Mouse (Mus musculus) limb, embryonic 10.5 days (tissue): ENCODE data around the gene Vapa. TPM values are rescaled to one million over a fixed set of nuclear protein-coding genes. Genes with fewer than 3 reads are reported as not detected.

Experiments used
- DNase-seq: peaks from one replicate; pipeline ENCODE4 v3.0.0-alpha.2; 2017; ENCODE audit warnings: low spot score
- H3K27ac ChIP-seq: fragments of 300-500 bp; sonication (generic); 2 replicates; pipeline ENCODE4 v1.5.1; 2016; ENCODE audit warnings: mild to moderate bottlenecking
- H3K27me3 ChIP-seq: fragments of 300-500 bp; sonication (generic); 2 replicates; pipeline ENCODE4 v1.6.1; 2016; ENCODE audit warnings: low read depth, mild to moderate bottlenecking; ENCODE audit not compliant: poor library complexity, severe bottlenecking
- H3K36me3 ChIP-seq: fragments of 300-500 bp; sonication (generic); 2 replicates; pipeline ENCODE4 v1.6.1; 2016; ENCODE audit warnings: mild to moderate bottlenecking, moderate library complexity
- H3K4me1 ChIP-seq: fragments of 300-500 bp; sonication (generic); 2 replicates; pipeline ENCODE4 v1.6.1; 2016
- H3K4me3 ChIP-seq: fragments of 300-500 bp; sonication (generic); 2 replicates; pipeline ENCODE4 v1.5.1; 2016; ENCODE audit warnings: mild to moderate bottlenecking, moderate library complexity
- H3K9me3 ChIP-seq: fragments of 300-500 bp; sonication (generic); replicated peaks from 2 replicates; pipeline ENCODE4 v1.6.1; 2016; ENCODE audit warnings: mild to moderate bottlenecking
- WGBS: fragments of 180-500 bp; shearing (Covaris S2); methylation state at CpG from one replicate; pipeline ENCODE4 v1.1.7; 2016; 5-methylcytosine and 5-hydroxymethylcytosine counted together
- polyA plus RNA-seq: library from polyadenylated mRNA; unstranded; fragments of >200 nt; fragmentation: Nextera tagmentation; extraction: Ambion mirVana; gene quantifications from 2 replicates; pipeline ENCODE4 v1.2.1, GENCODE M21; 2016

Vapa gene
- 165 TPM in 2 replicates for polyA plus RNA-seq

- Histone ChIP-seq H3K36me3 (peaks cover 5% of the 10 kb centered on the region), H3K9me3 (no peaks in the 10 kb centered on the region), H3K27me3 (no peaks in the 10 kb centered on the region), H3K4me3 (peak within 1 kb of the TSS; percentile 98), H3K4me1 (peaks cover 19% of the 10 kb centered on the region), H3K27ac (peak within 1 kb of the TSS; percentile 98)
- WGBS: under 1% methylated on average over 84 of the region's 85 CpGs
- peak; percentile 99 for DNase-seq
Observed at GRCm38 (mm10) chr17:65613463-65614412, at the start of gene Vapa. Gene Vapa, minus strand, starts transcription at chr17:65613555.

DNA sequence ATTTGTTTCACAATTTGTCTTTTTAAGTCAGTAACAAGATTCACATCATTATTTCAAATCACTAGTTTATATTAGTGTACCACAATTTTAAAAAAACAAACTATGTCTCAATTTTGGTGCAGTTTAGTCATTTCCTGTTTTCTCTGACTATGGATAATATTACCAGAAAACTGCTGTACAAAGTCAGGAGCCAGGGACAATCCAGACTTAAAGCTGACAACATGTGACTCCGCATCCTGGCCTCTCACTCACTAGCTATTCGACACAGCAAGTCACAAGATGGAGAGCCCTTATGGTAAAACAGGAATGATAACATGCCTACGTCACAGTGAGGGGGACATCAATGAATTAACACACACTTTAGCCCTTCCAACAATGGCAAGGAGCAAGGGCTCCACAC is 49.3 kb upstream of the Vapa start:
- peaks cover 10% of the 10 kb centered on the region; the same call in 1 of the 2 replicates for H3K4me1 ChIP-seq
- no peaks in the 10 kb centered on the region for H3K9me3 ChIP-seq
- DNase-seq: no peak
- H3K27me3 ChIP-seq: no peaks in the 10 kb centered on the region
- WGBS: 90% methylated on average over 3 of the region's 3 CpGs
- H3K36me3 ChIP-seq: no peaks in the 10 kb centered on the region
- no peak overlapping the region for H3K4me3 ChIP-seq
- no peak overlapping the region for H3K27ac ChIP-seq

DNA sequence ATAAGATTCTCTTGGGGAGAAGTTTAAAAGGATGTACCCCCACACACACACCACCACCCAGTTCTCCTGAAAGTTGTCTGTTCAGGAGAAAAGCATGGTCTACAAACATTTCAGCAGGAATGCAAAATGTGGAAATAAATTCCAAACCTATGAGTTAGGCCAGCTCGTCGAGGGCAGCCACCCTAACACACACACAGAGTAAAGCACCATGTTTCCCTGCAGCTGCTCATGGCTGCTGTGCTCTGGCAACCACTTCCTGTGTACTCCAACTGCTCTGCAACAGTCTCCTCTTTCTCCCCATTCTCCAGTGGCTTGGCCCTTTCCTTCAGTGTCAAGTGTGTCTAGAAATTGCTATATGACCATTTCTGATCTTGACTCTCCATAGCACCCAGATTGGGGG is 45.1 kb upstream of the Vapa start:
- Histone ChIP-seq H3K9me3 (no peaks in the 10 kb centered on the region), H3K27me3 (no peaks in the 10 kb centered on the region), H3K36me3 (no peaks in the 10 kb centered on the region), H3K4me3 (no peak overlapping the region), H3K27ac (no peak overlapping the region), H3K4me1 (no peaks in the 10 kb centered on the region)
- no peak for DNase-seq
- WGBS: 94% methylated on average over 2 of the region's 2 CpGs

GRCm38 (mm10) chr17:65657958-65658357 is 44.6 kb upstream of the Vapa start:
- no peak for DNase-seq
- 0 out of 2 replicates have a peak, but pooled peaks cover 1% of the 10 kb centered on the region for H3K36me3 ChIP-seq
- no peak overlapping the region for H3K27ac ChIP-seq
- WGBS: 92% methylated on average over 9 of the region's 9 CpGs
- H3K9me3 ChIP-seq: no peaks in the 10 kb centered on the region
- no peaks in the 10 kb centered on the region for H3K27me3 ChIP-seq
- no peak overlapping the region for H3K4me3 ChIP-seq
- H3K4me1 ChIP-seq: no peaks in the 10 kb centered on the region

GRCm38 (mm10) chr17:65656731-65657130 is 43.4 kb upstream of the Vapa start:
- Histone ChIP-seq H3K36me3 (0 out of 2 replicates have a peak, but pooled peaks cover 5% of the 10 kb centered on the region), H3K27ac (no peak overlapping the region), H3K4me3 (no peak overlapping the region), H3K4me1 (no peaks in the 10 kb centered on the region), H3K9me3 (no peaks in the 10 kb centered on the region), H3K27me3 (no peaks in the 10 kb centered on the region)
- DNase-seq: no peak
- 95% methylated on average over 6 of the region's 6 CpGs for WGBS

DNA sequence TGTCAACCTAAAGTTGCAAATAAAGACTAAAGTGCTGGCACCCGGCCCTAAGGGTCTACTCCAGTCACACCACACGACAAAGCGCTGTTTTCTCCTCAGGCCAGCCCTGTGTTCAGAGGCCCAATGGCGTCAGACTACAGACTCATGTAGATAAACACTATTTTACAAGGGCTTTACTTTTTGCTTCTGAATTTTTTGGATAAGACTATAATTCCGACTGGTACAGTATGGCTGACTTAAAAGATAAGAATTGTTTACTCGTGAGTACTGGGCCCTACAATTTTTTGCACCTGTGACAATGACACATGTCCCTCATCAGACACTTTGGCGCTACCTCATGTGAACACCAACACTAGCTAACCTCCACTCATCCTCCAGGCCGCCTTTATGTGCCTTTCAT is 42.7 kb upstream of the Vapa start:
- H3K27me3 ChIP-seq: no peaks in the 10 kb centered on the region
- no peak overlapping the region for H3K4me3 ChIP-seq
- H3K27ac ChIP-seq: no peak overlapping the region
- WGBS: 94% methylated on average over 8 of the region's 8 CpGs
- no peaks in the 10 kb centered on the region for H3K9me3 ChIP-seq
- H3K36me3 ChIP-seq: 0 out of 2 replicates have a peak, but pooled peaks cover 5% of the 10 kb centered on the region
- no peaks in the 10 kb centered on the region for H3K4me1 ChIP-seq
- DNase-seq: no peak

GRCm38 (mm10) chr17:65655608-65656007 is 42.3 kb upstream of the Vapa start:
- 92% methylated on average over 4 of the region's 4 CpGs for WGBS
- H3K27me3 ChIP-seq: no peaks in the 10 kb centered on the region
- H3K4me3 ChIP-seq: no peak overlapping the region
- DNase-seq: no peak
- 0 out of 2 replicates have a peak, but pooled peaks cover 5% of the 10 kb centered on the region for H3K36me3 ChIP-seq
- H3K27ac ChIP-seq: no peak overlapping the region
- H3K9me3 ChIP-seq: no peaks in the 10 kb centered on the region
- H3K4me1 ChIP-seq: no peaks in the 10 kb centered on the region

- Histone ChIP-seq H3K27me3 (no peaks in the 10 kb centered on the region), H3K36me3 (0 out of 2 replicates have a peak, but pooled peaks cover 5% of the 10 kb centered on the region), H3K27ac (no peak overlapping the region), H3K9me3 (no peaks in the 10 kb centered on the region), H3K4me3 (no peak overlapping the region), H3K4me1 (peaks cover 4% of the 10 kb centered on the region; the same call in 1 of the 2 replicates)
- DNase-seq: no peak
- WGBS: 96% methylated on average over 6 of the region's 6 CpGs
Observed at GRCm38 (mm10) chr17:65650598-65650997, 37.2 kb upstream of the Vapa start.

DNA sequence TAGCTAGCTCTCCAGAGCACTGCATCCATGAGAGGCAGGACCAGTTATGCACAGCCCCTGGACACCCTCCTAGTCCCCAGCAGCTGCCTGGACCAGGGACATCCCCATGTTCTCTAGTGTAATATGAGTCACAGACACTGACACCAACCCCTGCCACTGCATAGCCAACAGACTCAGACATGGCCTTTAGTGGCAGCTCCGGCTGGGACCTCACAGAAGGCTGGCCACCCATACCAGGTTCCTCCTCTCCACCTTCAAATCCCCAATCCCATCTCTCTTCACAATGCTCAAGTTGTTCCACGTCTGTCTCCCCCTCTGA is 35.8 kb upstream of the Vapa start:
- 87% methylated on average over 2 of the region's 2 CpGs for WGBS
- no peak for DNase-seq
- Histone ChIP-seq H3K27me3 (no peaks in the 10 kb centered on the region), H3K9me3 (no peaks in the 10 kb centered on the region), H3K4me3 (no peak overlapping the region), H3K36me3 (0 out of 2 replicates have a peak, but pooled peaks cover 5% of the 10 kb centered on the region), H3K27ac (no peak overlapping the region), H3K4me1 (peaks cover 4% of the 10 kb centered on the region; the same call in 1 of the 2 replicates)

DNA sequence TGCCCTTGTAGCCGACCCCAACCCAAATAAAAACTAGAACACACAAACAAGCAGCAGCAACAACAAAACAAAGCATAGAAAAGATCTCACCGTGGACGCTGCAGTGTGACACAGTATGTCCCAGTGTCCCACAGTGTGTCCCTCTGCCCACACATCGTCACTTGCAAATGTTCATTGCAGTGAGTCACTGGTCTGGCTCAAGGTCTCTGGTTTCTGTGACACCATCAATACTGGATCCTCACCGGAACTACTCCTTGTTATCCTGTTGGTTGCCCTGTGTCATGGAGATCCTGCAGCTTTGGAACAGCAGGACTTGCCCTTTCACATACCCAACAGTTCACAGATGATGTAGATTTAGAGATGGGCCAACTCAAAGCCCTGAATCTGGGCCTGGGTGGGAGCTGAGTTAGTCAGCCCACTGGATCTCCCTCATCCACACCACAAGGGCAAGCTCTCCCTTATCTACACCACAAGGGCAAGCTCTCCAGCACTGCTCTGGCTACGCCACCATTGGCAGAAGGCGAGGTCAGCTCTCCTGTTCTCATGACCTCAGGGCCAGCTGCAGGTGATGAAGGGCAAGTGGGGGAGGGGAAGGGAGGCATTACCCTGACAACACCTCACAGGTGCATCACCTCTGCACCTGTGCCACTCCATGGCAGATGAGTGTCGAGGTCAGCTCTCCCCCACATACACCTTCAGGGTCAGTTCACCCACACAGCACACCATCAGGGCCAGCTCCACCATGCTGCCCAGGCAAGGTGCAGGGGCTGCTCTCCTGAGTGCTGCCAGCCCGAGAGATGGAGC is 35.2 kb upstream of the Vapa start:
- Histone ChIP-seq H3K27ac (no peak overlapping the region), H3K27me3 (no peaks in the 10 kb centered on the region), H3K4me3 (no peak overlapping the region), H3K9me3 (no peaks in the 10 kb centered on the region), H3K36me3 (0 out of 2 replicates have a peak, but pooled peaks cover 5% of the 10 kb centered on the region), H3K4me1 (peaks cover 6% of the 10 kb centered on the region)
- DNase-seq: no peak
- 87% methylated on average over 9 of the region's 9 CpGs for WGBS

GRCm38 (mm10) chr17:65647961-65648360 is 34.6 kb upstream of the Vapa start:
- H3K4me3 ChIP-seq: no peak overlapping the region
- peaks cover 12% of the 10 kb centered on the region for H3K4me1 ChIP-seq
- WGBS: 74% methylated on average over 5 of the region's 5 CpGs
- H3K36me3 ChIP-seq: 0 out of 2 replicates have a peak, but pooled peaks cover 4% of the 10 kb centered on the region
- no peaks in the 10 kb centered on the region for H3K9me3 ChIP-seq
- H3K27me3 ChIP-seq: no peaks in the 10 kb centered on the region
- no peak overlapping the region for H3K27ac ChIP-seq
- no peak for DNase-seq

- 81% methylated on average over 6 of the region's 6 CpGs for whole genome bisulfite sequencing
- 0 out of 2 replicates have a peak, but pooled peaks cover under 1% of the 10 kb centered on the region for H3K36me3 ChIP-seq
- DNase-seq: no peak
Observed at GRCm38 (mm10) chr17:65647226-65647625, 33.9 kb upstream of the Vapa start.

GRCm38 (mm10) chr17:65643579-65643978 is 30.2 kb upstream of the Vapa start:
- H3K4me3 ChIP-seq: no peak overlapping the region
- H3K9me3 ChIP-seq: no peaks in the 10 kb centered on the region
- no peak overlapping the region for H3K27ac ChIP-seq
- no peak for DNase-seq
- WGBS: 86% methylated on average over 5 of the region's 5 CpGs
- H3K4me1 ChIP-seq: peaks cover 13% of the 10 kb centered on the region
- H3K36me3 ChIP-seq: no peaks in the 10 kb centered on the region
- no peaks in the 10 kb centered on the region for H3K27me3 ChIP-seq

More at GRCm38 (mm10) chr17:65647226-65647625, 33.9 kb upstream of the Vapa start:
- H3K4me1 ChIP-seq: peaks cover 17% of the 10 kb centered on the region
- H3K4me3 ChIP-seq: no peak overlapping the region
- no peak overlapping the region for H3K27ac ChIP-seq
- H3K9me3 ChIP-seq: no peaks in the 10 kb centered on the region
- no peaks in the 10 kb centered on the region for H3K27me3 ChIP-seq
